Mouse (Mus musculus): Measurements from ENCODE around the gene Adra2b.

DNA sequence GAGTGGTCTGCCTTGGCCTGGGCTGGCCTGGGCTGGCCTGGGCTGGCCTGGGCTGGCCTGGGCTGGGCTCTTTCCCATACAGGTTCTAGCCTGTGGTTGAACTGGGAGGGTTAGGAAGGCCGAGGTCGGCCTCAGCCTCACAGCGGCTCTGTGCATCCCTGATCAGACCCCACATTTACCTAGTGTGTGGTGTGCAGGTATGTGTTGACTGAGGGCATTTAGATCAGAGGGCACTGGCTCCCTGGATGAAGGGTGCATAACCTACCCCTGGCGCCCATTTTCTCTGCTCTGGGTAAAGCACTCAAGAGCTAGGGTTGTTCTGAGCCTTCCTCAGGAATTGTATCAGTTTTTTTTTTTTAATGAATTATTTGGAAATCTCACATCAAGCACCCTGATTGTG lies 24.6 kb upstream of the Adra2b start, which contains the start of gene Astl:
- TF ChIP-seq CTCF (IDR thresholded peaks at IDR 0.05 in 2 of 3, conservative IDR thresholded peaks at IDR 0.05 in 1 of 3; ENCODE audit: control insufficient read depth in 1 of 3, insufficient read depth in 1 of 3, low read depth in 2 of 3, low read length in 3 of 3, poor library complexity in 1 of 3, severe bottlenecking in 1 of 3) (no peak), NELFE (IDR thresholded peaks at IDR 0.05; ENCODE audit: low read depth, low read length) (no peak), MXI1 (IDR thresholded peaks at IDR 0.05; ENCODE audit: low read depth, low read length) (no peak), CHD2 (IDR thresholded peaks at IDR 0.05; ENCODE audit: low read length) (no peak), EP300 (IDR thresholded peaks at IDR 0.05; ENCODE audit: low read depth in 1 of 2, low read length in 2 of 2) (no peak), POLR2AphosphoS5 (IDR thresholded peaks at IDR 0.05; ENCODE audit: borderline replicate concordance, low read depth, low read length) (no peak), USF1 (IDR thresholded peaks at IDR 0.05; ENCODE audit: low read depth, low read length) (no peak), USF2 (IDR thresholded peaks at IDR 0.05; ENCODE audit: borderline replicate concordance in 1 of 2, insufficient read depth in 1 of 2, low read depth in 1 of 2, low read length in 2 of 2) (no peak), SIN3A (IDR thresholded peaks at IDR 0.05; ENCODE audit: low read length) (no peak), UBTF (IDR thresholded peaks at IDR 0.05; ENCODE audit: borderline replicate concordance, insufficient read depth, low read depth, low read length) (no peak), GABPA (IDR thresholded peaks at IDR 0.05; ENCODE audit: low read depth, low read length) (no peak), TAL1 (IDR thresholded peaks at IDR 0.05; ENCODE audit: low read length) (no peak), ZKSCAN1 (IDR thresholded peaks at IDR 0.05; ENCODE audit: low read depth, low read length) (no peak)
